Mouse (Mus musculus): ENCODE results near the gene Pjvk. TPM values are rescaled to one million over a fixed set of nuclear protein-coding genes. Genes with fewer than 3 reads are reported as not detected.

Pjvk gene
- total RNA-seq (2023), result not detected

GRCm38 (mm10) chr2:76647883-76648570 is at the start of gene Pjvk, which contains the start of gene Prkra:
Gene Pjvk (plus strand): TSS chr2:76648476.
Gene Prkra (minus strand): TSS chr2:76648015.

GRCm38 (mm10) chr2:76672966-76673392 is 24.7 kb downstream of the Pjvk start, which contains the start of gene Fkbp7:
Gene Fkbp7 (minus strand): TSS chr2:76673116.

GRCm38 (mm10) chr2:76674725-76675427 is 26.6 kb downstream of the Pjvk start, which contains the start of gene Plekha3:
Gene Plekha3 (plus strand): TSS chr2:76675281.

Other genes with a start within 250 kb of the Pjvk start
- 1 to 10 TPM; 4.9 to 6.0 TPM for gene Osbpl6, start 242.0 kb upstream of the Pjvk start, total RNA-seq (2023)
- 1 to 10 TPM; 3.2 to 3.9 TPM for gene Prkra, start 461 bp upstream of the Pjvk start, total RNA-seq (2023)
- gene Fkbp7, start 24.6 kb downstream of the Pjvk start, total RNA-seq (2023), result 1 to 10 TPM; 2.3 to 2.7 TPM
- 10 to 100 TPM; 33.4 to 37.1 TPM for gene Plekha3, start 26.8 kb downstream of the Pjvk start, total RNA-seq (2023)

Data from T-cell, adult 66 days (primary cell).